Mouse (Mus musculus): ENCODE measurements at regions not wholly inside any gene's neighbourhood (a gene's known extent, or its start where the extent isn't known, plus 50 kb on each side); places are given as distances from the start of the nearest gene placed in this dataset.

DNA sequence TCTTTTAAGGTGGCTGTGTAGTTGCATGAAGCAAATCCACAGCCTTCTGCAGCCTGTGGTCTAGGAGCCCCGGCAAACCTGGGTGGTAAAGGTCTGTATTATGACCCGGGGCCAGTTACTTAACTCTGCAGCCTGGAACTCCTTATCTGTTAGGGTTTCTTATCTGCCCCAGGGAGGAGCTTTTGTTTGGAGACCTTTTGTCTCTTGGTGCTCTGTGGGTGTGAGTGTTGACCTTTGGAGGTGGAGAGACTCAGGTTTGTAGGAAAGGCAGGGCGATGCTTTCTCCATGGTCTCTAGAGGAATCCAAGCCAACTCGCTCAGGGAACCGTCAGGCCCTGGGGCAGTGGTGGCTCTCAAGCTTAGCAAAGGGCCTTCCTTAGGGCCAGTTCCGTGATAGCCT lies 127.8 kb upstream of the Ubr2 start:
- TF ChIP-seq CTCF (IDR thresholded peaks at IDR 0.05; ENCODE audit: low read depth) (no peak), EP300 (IDR thresholded peaks at IDR 0.05; ENCODE audit: low read depth) (no peak)
